Mouse (Mus musculus) heart, adult 2 months (tissue): ENCODE data around the gene Srgap3. TPM values are rescaled to one million over a fixed set of nuclear protein-coding genes. Genes with fewer than 3 reads are reported as not detected.

Experiments
- DNase-seq, 2 experiments: peaks; one replicate each; pipeline ENCODE4 v3.0.0; 2021
- H3K27ac ChIP-seq: fragments of 200-600 bp; 2 replicates; pipeline ENCODE4 v1.8.1; 2022
- H3K27me3 ChIP-seq: fragments of 200-500 bp; 2 replicates; pipeline ENCODE4 v1.6.1; 2012; ENCODE audit warnings: mild to moderate bottlenecking, low read length, inconsistent platforms, mixed read lengths; ENCODE audit not compliant: control insufficient read depth, insufficient read depth
- H3K36me3 ChIP-seq: fragments of 200-500 bp; 2 replicates; pipeline ENCODE4 v1.6.1; 2012; ENCODE audit warnings: low read length, inconsistent platforms; ENCODE audit not compliant: control insufficient read depth, insufficient read depth
- H3K4me1 ChIP-seq: fragments of 200-500 bp; 2 replicates; pipeline ENCODE4 v1.6.1; 2011; ENCODE audit warnings: low read length; ENCODE audit not compliant: control insufficient read depth, insufficient read depth
- H3K4me3 ChIP-seq: fragments of 200-600 bp; 2 replicates; pipeline ENCODE4 v1.8.1; 2022
- H3K79me2 ChIP-seq: fragments of 200-500 bp; replicated peaks from 2 replicates; pipeline ENCODE4 v1.6.1; 2012; ENCODE audit warnings: mild to moderate bottlenecking, inconsistent platforms, low read length, moderate library complexity, mixed read lengths; ENCODE audit not compliant: control insufficient read depth, insufficient read depth
- H3K9ac ChIP-seq: fragments of 200-500 bp; 2 replicates; pipeline ENCODE4 v1.6.1; 2012; ENCODE audit warnings: low read depth, mild to moderate bottlenecking, control low read depth, inconsistent platforms, low read length, mixed read lengths
- CTCF ChIP-seq: fragments of 200-600 bp; IDR thresholded peaks from 2 replicates; pipeline ENCODE4 v1.8.1; 2022; ENCODE audit warnings: antibody characterized with exemption, mild to moderate bottlenecking, moderate library complexity
- EP300 ChIP-seq: fragments of 200-500 bp; IDR thresholded peaks from 2 replicates; pipeline ENCODE4 v1.6.1; 2011; ENCODE audit warnings: low read depth, low read length, control low read depth; ENCODE audit not compliant: insufficient read depth
- POLR2A ChIP-seq: fragments of 200-500 bp; IDR thresholded peaks from 2 replicates; pipeline ENCODE4 v1.6.1; 2011; ENCODE audit warnings: mild to moderate bottlenecking, low read depth, low read length, control low read depth; ENCODE audit not compliant: insufficient read depth
- WGBS: fragments of 180-500 bp; shearing (Covaris S2); methylation state at CpG from one replicate; pipeline ENCODE4 v1.1.7; 2018; 5-methylcytosine and 5-hydroxymethylcytosine counted together
- intact Hi-C: fragments of 180-260 bp; cut with DNase I; formaldehyde crosslinking; loops from one replicate; pipeline ENCODE4 v1.15.1; 2025
- polyA plus RNA-seq: library from polyadenylated mRNA; depleted of rRNA; stranded (reverse); fragments of >200 nt; gene quantifications from 2 replicates; pipeline ENCODE4 v1.2.3, GENCODE M21; 2012
- total RNA-seq, 2 experiments: library from RNA; stranded (reverse); gene quantifications; 2 replicates each; pipeline ENCODE4 v1.2.3; 2021

The Srgap3 gene
- total and polyA plus RNA-seq, 3 experiments: 0.42 to 1.4 (median 0.61) TPM

DNA sequence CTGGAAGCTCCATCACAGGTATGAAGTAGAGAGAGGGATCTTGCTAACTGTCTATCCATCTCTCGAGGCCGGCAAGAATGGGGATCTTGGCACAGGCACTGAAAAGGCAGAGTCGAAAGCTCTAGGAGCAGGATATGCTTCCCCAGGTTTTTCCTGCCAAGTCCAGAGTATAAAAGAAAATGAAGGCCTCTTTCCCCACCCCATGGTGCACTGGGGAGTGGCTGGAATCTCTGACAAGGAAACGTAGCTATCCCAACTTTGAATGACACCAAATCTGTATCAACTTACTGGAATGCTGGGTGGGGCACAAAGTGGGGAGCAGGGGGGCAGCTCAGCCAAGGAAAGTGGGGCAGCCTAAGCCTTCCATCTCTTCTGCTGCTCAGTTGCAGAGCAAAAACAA is 190.2 kb downstream of the Srgap3 start:
- Histone ChIP-seq H3K4me1 (no peaks in the 10 kb centered on the region), H3K36me3 (no peaks in the 10 kb centered on the region), H3K27ac (no peak overlapping the region), H3K79me2 (no peaks in the 10 kb centered on the region), H3K27me3 (no peaks in the 10 kb centered on the region), H3K4me3 (no peak overlapping the region), H3K9ac (no peak overlapping the region)
- TF ChIP-seq EP300 (no peak), CTCF (no peak), POLR2A (no peak)
- WGBS: 26% methylated on average over 4 of the region's 4 CpGs
- intact Hi-C loops: no loop called here
- DNase-seq: no peak

DNA sequence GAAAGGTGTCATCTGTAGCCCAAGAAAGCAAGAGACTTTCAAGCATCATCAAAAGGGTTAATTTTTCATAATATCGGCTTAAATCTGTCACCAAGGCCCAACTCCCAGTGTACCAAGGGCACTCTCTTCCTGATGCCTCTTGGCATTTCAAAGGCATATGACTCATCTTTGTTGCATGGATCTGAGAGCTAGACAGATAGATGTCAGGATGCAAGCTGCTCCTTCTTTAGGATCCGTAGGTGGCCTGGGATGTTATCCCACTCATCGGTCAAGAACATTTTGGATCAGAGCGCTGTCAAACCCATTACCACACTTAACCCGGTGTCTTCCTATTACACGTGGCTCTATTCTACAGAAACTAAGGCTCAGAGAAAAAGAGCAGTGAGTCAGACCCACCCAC is 192.1 kb downstream of the Srgap3 start:
- no peak overlapping the region for H3K4me3 ChIP-seq
- H3K79me2 ChIP-seq: no peaks in the 10 kb centered on the region
- no peak overlapping the region for H3K27ac ChIP-seq
- TF ChIP-seq POLR2A (no peak), EP300 (no peak), CTCF (no peak)
- no peaks in the 10 kb centered on the region for H3K36me3 ChIP-seq
- H3K27me3 ChIP-seq: no peaks in the 10 kb centered on the region
- DNase-seq: no peak
- intact Hi-C loops: no loop called here
- WGBS: 91% methylated on average over 6 of the region's 6 CpGs
- H3K9ac ChIP-seq: no peak overlapping the region
- no peaks in the 10 kb centered on the region for H3K4me1 ChIP-seq

DNA sequence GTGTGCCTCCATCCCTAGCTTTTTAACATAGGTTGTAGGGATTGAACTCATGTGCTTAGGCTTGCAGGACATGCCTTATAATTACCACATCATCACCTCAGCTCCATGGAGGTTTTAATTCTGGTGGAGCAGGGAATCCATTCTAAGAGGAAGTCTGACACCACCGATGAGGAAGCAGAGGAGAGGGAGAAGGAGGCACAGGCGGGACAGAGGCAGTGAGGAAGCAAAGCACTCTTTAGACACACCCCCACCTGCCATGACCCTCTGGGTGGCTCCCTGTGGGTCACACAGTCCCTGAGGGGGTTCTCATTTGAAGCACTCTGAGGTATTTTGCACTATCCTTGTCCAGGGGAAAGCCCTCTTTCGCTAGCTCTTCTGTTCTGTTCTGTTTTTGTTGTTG is 194.5 kb downstream of the Srgap3 start:
- no peak overlapping the region for H3K4me3 ChIP-seq

DNA sequence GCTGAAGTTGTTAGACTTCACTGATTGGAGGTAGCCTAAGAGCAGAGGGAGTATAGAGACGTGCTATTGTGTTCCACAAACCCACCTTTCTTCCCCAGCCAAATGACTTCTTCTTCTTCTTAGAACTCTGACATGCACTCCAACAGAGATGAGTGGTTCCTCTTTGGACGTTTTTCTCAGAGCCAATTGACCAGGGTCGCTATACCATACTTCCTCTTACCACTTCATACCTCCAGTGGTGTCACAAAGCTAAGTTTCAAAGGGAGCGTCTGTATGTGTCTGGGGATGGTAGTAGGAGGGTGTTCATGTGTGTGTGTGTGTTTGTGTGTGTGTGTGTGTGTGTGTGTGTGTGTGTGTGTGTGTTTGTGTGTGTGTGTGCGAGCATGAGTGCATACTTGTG is 195.1 kb downstream of the Srgap3 start:
- 65% methylated on average over 5 of the region's 5 CpGs for WGBS
- TF ChIP-seq EP300: no peak
- TF ChIP-seq CTCF: no peak
- TF ChIP-seq POLR2A: no peak
- Histone ChIP-seq H3K4me3 (no peak overlapping the region), H3K9ac (no peak overlapping the region), H3K27ac (no peak overlapping the region), H3K27me3 (no peaks in the 10 kb centered on the region), H3K4me1 (no peaks in the 10 kb centered on the region), H3K79me2 (no peaks in the 10 kb centered on the region), H3K36me3 (no peaks in the 10 kb centered on the region)
- intact Hi-C loops: no loop called here
- no peak for DNase-seq

More for the DNA sequence above, 194.5 kb downstream of the Srgap3 start:
- no peaks in the 10 kb centered on the region for H3K4me1 ChIP-seq
- H3K27me3 ChIP-seq: no peaks in the 10 kb centered on the region
- intact Hi-C loops: no loop called here
- H3K79me2 ChIP-seq: no peaks in the 10 kb centered on the region
- DNase-seq: no peak
- TF ChIP-seq CTCF (no peak), EP300 (no peak), POLR2A (no peak)
- 67% methylated on average over 3 of the region's 3 CpGs for WGBS
- H3K27ac ChIP-seq: no peak overlapping the region
- H3K9ac ChIP-seq: no peak overlapping the region
- no peaks in the 10 kb centered on the region for H3K36me3 ChIP-seq

DNA sequence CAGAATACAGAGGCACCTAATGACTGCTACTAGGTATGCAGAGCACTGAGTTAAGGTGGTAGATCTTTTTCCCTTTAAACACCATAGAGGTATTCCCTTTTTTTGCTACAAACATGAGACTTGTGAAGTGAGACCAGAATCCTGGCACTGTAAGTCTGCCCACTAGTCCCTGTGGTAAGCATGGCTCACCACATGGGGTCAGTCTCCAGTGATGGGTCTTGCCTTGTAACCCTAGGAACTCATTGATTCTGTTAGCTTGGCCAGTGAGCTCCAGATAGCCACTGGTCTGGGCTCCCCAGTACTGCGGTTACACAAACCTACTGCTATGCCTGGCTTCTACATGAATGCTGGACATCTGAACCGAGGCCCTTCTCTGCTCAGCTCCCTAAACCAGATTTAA is 204.8 kb downstream of the Srgap3 start:
- Histone ChIP-seq H3K4me3 (no peak overlapping the region), H3K27ac (no peak overlapping the region), H3K36me3 (no peaks in the 10 kb centered on the region), H3K79me2 (no peaks in the 10 kb centered on the region), H3K27me3 (no peaks in the 10 kb centered on the region), H3K4me1 (no peaks in the 10 kb centered on the region), H3K9ac (no peak overlapping the region)
- TF ChIP-seq POLR2A: no peak
- peak; percentile 43 for TF ChIP-seq CTCF
- DNase-seq: no peak
- WGBS: 80% methylated on average over 2 of the region's 2 CpGs
- intact Hi-C loops: no loop called here

DNA sequence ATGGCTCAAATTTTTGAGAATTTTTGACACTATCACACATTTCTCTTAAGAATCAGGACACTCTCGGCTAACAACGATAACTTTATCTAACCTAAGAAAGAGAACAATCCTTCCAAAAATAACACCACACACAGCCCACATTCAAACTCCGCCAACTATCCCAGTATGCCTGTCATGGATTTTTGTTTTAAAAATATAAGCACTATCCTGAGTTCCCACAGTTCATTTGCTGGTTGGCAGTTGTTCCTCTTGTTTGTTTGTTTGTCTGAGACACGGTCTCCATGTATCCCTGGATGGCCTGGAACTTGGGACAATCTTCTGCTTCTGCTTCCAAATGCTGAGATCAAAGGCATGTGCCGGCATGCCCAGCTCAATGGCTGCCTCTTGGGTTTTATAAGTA is 205.3 kb downstream of the Srgap3 start:
- intact Hi-C loops: no loop called here
- TF ChIP-seq POLR2A: no peak
- no peak for TF ChIP-seq CTCF
- no peak for TF ChIP-seq EP300
- Histone ChIP-seq H3K27ac (no peak overlapping the region), H3K4me3 (no peak overlapping the region), H3K79me2 (no peaks in the 10 kb centered on the region), H3K36me3 (no peaks in the 10 kb centered on the region), H3K4me1 (no peaks in the 10 kb centered on the region), H3K27me3 (no peaks in the 10 kb centered on the region), H3K9ac (no peak overlapping the region)
- 37% methylated on average over 5 of the region's 5 CpGs for WGBS
- no peak for DNase-seq
